Mouse (Mus musculus) lung, postnatal 25 days (tissue): Measurements from ENCODE around the gene Galnt2.

ENCODE experiments used
- DNase-seq: peaks from one replicate; pipeline ENCODE4 v3.0.0; 2022; ENCODE audit warnings: low spot score

Gene Galnt2

DNA sequence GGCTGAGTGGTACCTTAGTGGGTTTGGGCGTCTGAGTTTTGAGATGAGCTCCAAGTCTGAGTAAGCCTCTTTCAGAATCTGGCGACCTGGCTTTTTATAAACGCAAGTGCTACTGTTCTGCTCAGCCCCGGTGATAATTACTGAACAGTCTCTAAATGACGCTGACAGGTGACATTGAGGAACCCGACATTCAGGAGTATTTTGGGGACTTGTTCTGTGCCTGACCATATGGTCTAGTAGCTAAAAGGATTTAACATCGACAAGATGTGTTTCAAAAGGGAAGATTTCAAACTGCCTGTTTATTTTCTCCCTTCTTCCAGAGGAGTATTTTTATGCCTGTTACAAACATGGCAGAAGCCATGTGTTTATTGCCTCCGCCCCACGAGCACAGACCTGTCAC is 61.8 kb downstream of the Galnt2 start:
- no peak for DNase-seq

DNA sequence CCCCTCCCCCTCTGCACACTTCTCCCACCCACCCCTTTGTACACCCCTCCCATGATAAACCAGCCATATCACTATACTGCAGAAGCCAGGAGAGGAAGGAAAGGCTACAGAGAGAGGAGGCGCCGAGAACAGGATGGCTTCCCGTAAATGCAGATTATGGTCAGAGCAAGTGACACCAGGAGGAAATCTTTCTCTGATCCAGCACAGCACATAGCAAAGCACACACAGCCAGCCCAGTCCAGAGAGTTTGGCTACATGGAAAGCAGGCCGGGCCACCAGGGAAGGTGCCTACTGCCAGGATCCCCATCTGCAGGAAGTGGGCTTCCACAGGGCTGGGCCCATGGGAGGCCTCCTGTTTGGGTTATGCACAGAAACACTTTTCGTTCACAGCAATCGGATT is 63.2 kb downstream of the Galnt2 start:
- no peak for DNase-seq

DNA sequence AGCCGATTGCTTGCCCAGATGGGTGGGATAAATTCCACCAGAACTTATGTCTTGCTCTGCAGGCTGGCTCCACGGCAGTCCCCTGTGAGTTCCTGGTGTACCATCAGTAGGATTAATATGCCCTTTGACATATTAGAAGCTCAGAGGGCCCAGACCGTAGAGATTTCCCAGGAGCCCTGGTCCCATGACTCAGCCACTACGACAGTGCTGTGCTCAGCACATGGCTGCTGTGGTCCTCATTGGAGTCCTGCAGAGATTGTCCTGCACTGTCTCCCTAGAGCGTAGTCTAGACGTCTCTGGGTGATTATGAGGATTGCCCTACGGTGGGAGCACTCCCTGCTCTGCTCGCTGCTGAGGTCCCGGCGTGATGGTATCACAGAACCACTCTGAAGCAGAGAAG is 63.7 kb downstream of the Galnt2 start:
- DNase-seq = no peak

DNA sequence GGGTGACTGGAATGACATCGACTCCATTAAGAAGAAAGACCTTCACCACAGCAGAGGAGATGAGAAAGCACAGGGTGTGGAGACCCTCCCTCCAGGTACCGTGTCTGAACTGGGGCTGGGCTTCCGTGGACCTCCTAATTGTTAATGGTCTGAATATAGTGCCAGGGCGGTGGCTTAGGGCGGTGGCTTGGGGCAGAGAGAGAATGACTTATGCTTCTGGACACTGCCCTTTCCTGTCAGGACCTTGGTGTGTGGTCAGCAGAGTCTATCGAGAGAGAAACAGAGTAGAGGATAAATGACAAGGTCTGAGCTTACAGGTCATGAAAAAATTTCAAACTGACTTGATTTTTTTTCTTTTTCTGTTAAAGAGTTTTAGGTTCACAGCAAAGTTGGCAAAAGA is 64.2 kb downstream of the Galnt2 start:
- DNase-seq = no peak

DNA sequence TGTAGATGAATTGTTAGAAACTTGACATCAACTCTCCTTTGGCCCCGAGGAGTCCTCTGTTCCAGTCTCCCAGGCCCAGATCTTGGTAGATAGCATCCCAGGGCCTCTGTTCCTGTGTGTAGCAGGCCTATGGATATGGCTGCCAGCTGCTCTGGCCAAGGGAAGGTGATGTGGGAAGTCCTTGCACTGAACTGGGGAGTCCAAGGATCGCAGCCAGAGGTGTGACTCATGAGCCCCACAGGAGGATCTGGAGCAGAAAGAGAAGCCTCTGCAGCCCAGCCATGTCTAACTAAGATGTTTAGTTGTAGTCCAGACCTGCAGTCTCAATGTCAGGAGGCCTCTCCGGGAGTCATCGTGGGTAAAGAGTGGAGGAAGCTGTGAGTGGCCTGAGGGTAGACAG is 70.3 kb downstream of the Galnt2 start:
- no peak for DNase-seq

DNA sequence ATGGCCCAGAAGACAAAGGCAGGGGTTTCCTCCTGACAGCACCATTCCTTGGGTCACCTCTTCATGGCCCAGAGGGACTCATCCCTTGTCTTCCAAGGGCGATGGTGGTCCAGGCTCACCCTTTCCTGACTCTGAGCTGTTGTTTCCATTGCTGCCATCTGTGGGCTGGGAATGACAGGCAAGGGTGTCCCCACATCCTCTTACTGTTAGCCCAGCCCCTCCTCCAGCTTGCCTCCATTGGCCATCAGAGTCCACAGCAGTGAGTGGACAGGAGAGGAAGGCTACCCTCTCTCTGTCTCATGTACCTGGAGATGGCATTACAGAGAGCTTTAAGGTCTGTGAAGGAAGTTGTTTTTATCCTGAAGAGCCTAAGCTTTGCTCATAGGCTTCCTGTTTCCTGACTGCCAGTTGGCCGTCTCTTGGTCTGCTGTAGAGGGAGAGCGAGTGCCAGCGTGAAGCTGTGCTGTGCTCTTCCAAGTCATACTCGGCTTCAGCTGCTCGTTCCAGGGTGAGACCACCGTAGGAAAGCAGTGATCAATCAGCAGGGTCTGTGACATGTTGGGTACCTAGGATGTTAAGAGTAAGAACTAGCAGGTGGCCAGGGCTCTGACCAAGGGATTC is 70.9 kb downstream of the Galnt2 start:
- DNase-seq = no peak

DNA sequence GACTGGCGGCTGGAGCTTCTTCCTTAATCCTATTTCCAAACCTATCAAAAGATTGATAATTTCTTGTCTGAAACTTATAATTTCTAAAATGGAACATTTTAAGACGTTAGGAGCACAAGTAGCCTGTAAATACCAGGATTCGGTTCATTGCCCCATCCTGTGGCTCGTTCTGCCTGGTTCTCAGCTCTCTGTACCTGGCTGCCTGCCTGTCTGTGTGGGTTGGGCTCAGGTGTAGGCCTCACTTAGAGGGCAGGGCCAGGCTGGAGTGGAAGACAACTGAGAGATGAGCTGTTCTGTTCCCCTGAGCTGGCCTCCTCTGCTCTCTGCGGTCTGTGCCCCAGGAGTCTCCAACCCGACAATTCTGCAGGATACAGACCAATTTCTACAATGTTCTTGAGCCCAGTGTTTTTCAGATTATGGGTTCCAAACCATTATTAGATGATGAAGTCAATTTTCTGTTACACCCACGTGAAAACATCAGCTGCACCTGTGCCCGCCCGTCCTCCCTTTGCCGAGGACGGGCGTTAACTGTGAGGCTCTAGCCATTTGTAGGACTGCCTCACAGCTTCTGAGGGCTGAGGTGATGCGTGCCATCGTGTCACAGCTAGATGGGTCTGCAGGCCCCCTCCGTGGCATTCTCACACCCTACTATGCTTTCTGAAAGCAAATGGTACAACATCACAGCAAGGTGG is 72.2 kb downstream of the Galnt2 start:
- no peak for DNase-seq

DNA sequence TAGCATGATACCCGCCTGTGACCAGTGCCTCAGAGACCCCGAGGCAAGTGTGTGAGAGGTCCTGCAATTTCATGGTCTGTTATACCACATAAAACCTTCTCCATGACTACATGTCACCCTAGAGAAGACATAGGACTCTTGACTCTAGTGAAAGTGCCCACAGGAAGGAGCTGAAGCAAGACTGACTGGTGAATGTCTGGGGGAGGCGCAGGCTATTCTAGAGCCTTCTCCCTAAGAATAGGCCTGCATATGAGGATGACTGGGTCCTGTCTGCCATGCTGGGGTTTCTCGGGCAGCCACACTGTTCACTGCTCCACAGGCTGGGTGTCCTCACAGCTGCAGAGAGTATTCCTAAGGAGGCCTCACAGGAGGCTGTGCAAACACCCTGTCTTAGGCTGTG is 73.0 kb downstream of the Galnt2 start:
- DNase-seq = no peak

DNA sequence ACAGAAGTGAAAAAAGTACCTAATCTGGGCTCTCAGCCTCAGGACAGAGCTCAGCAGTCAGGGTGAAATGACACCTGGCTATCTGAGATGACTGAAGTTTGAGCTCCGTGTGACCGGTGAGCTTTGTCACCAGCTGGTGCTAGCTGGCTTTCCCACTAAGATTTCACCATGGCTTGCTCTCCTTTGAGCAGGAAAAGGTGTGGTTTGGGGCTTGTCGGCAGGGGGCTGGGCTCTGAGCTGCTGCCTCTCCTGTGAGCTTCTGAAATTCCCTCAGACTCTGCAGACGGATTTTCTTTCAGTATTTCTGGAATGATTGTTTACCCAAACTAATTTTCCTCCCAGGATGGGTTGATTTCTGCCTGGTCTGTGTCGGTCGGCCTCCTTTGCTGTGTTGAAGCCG is 75.4 kb downstream of the Galnt2 start:
- no peak for DNase-seq

DNA sequence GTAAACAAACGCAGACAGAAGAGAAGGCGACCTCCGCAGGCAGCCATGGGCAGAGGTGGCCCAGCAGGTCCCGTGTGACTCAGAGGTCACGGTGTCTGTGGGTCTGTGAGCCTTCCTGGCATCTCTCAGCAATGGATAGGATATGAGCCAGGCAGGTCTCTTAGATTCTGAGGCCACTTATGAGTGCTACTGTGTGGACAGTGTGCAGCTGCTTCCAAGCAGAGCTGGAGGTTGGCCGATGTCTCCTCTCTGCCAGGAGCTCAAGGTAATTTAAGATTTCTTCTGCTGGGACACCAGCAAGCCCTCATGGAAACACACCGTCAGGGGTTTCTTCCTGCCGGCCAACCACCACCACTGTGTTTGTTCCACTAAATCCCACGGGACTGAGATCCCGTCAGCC is 76.5 kb downstream of the Galnt2 start:
- DNase-seq = no peak

DNA sequence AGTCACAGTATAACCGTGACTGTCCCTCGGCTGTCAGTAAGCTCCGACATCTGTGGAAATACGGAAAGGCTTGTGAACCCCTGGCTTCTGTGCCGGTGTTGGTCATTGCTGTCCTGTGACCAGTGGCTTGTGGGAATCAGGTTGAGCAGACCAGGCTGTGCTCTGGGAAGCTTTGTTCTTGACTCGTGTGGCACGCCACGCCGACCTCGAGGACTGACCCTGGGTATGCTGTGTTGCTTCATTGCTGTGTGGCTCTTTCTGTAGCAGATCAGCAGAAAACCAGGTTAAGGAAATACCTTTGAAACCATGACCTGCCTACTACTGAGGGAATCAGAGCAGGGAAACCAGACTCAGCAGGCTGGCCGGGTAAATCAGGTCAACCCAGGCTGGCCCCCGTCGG is 79.3 kb downstream of the Galnt2 start:
- no peak for DNase-seq

DNA sequence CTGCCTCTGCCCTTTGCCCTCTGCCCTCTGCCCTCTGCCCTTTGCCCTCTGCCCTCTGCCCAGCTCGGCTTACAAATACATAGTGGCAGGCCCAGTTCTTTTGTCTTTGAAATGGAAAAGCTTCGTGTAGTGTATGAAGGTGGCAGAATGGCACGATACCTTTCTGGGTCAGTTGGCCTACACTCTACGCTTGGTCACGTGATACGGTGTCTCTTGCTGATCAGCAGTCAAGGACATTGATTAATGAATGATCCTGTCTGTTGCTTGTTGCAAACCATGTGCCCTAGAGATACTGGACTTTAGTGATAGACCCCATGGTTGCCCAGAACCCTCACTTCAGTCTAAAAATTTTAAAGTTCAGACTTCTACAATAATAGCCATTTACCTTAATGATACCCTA is 79.9 kb downstream of the Galnt2 start:
- DNase-seq = no peak

DNA sequence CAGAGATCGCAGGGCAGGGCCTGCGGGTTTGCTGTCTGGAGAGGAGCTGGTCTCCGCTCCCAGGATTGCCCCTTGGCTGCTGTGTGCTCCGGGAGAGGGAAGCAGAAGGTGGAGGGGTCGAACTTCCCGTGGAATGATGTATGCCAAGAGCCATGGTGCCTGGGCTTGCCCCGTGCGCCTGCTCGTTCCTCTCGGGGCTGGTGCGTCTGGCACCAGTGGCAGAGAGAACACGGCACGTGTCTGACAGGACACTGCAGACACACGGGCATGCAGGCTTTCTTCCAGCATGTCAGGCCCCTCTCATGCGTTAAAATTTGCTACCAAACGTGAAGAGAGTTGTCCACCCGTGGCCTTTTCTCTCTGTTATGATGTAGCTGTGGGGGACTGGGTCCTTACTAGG is 80.5 kb downstream of the Galnt2 start:
- DNase-seq = no peak

DNA sequence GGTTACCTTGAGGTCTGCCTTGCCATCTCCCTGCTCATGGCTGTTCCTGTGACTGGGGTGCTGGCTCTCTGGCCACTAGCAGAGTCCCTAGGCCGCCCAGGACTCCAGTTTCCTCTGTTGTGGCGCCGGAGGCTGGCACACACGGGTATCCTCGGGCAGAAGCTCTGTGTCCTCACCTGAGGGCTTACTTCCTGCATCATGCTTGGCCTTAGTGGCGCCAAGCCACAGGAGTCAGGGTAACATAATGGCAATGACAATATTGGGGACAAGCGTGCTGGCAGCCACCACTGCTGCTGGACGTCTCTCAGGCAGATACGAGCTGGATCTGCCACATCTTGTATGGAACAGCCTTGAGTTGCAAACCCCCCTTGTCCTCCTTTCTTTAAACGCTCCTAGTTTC is 81.0 kb downstream of the Galnt2 start:
- DNase-seq = no peak

DNA sequence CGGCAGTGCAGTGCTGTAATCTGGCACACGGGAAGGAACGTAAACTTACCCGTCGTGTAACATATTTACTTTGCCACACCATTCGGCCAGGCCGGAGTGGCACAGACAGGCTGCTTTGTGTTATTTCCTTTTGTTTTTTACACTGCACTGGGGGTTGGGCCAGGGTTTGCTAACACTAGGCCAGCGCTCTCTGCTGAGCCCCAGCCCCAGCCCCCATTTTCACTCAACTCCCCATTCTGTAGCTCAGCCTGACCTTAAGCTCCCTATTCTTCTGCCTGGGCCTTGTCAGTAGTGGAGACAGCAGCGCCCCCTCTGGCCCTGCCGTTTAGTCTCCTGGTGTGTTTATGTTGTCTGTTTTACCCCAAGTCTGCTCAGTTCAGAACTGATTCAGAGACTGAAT is 83.6 kb downstream of the Galnt2 start:
- peak; percentile 28 for DNase-seq

DNA sequence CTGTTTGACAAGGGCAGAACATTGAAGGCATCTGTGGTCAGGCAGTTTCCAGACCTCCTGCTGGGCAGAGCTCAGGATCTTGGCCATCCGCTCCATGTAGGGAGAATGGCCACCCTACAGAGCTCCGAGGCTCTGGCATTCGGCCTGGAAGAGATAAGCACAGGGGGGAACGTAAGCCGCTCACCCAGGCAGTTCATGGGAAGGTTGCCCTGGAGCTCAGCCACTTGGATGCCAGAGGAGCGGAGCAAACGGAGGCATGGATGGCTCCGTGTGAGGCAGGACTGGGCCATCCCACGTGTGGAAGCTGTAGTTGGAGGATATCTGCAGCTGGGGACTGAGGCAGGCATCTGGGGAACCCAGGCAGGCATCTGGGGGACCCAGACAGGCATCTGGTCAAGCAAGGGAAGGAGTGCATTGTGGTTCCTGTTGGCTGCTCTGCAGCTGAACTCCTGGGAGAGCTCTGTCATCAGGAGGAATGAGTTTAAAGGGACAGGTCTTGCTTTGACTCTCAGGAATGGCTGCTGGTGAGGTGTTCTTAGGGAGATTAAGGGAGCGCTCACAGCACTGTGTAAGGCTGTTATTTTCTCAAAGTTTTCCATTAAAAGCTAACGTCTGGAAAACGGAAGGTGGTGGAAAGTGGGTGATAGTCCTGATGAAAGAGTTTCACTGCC is 85.4 kb downstream of the Galnt2 start:
- DNase-seq = peak; percentile 24

DNA sequence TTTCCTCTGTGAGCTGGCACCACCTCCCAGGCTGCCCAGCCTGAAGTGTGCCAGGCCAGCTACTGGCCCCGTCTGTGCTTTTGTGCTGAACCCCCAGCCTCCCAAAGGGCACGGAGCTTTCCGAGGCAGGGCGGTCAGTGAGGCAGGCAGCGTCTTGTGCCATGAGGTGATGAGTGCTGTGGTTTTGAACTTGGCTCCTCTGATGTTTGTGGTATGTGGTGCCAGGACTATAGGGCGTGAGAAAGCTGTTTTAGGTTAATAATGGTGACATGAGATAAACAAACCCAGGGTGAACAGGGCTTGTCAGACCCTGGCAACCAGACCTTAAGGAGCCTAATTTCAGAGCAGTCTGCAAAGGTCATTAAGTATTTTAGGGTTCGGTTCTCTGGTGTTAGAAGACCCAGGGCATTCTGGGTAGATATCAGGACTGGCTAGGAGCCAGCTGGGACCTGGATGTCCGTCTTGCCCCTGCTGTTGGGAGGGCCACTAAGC is 86.0 kb downstream of the Galnt2 start:
- peak; percentile 12 for DNase-seq

DNA sequence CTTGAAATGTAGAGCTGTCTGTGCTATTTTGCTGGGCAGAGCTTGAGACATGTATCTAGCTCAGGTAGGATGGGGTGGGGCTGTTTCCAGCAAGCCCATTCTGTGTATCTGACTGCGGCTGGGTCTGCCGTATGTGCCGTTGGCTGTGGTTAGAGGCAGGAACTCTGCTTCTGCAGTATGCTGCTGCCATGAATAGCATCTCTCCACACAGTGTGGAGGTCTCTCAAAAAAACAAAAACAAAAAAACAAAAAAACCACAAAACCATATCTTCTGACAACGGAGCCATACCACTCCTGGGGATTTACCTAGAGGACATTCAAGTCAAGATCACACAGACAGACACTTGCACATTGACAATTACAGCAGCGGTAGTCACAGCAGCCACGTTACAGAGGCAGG is 86.6 kb downstream of the Galnt2 start:
- DNase-seq = peak; percentile 20

DNA sequence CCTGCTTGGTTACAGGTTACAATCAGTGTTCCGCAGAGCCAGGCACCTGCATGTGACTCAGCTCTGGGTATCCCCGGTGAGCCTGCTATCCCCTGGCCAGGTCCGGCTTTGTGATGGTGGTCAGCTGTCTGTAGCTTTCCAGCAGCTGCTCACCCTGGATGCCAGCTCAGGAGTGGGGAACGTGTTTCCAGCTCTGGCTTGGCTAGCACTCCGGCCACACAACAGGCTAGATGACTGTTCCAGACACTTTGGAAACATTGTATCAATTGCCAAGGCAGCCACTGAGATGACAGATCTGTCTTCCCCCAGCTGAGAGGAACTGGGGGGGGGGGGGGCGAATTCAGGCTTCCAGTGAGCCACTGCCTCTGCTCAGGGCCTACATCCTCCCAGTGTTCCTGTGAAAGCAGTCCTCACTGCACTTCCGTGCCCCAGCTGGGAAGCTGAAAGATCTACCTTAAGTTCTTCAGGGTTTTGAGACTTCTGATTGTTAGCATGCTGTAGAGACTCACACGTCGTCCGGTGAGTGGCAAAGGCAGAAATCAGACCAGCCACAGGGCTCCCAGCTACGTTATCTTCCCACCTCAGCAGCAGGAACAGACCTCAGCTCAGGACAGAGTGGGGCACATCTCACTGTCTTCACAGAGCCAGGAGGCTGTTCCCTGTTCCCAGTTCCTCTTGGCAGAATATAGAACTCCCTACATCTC is 87.6 kb downstream of the Galnt2 start:
- DNase-seq = peak; percentile 42

DNA sequence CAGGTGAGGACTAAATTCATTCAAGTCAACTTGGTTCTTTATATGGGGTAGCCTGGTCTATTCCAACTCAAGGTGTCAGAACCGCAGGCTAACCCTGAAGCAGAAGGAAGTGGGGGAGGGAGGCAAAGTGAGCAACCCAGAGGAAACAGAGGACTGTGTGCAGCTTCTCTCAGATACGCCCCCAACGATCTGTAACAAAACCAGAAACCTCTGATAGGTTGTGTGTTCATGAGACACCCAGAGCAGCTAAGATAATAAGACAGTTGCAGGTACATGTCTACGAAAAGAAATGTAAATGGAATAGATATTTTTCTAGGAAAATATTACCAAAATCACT is 88.1 kb downstream of the Galnt2 start:
- no peak for DNase-seq

DNA sequence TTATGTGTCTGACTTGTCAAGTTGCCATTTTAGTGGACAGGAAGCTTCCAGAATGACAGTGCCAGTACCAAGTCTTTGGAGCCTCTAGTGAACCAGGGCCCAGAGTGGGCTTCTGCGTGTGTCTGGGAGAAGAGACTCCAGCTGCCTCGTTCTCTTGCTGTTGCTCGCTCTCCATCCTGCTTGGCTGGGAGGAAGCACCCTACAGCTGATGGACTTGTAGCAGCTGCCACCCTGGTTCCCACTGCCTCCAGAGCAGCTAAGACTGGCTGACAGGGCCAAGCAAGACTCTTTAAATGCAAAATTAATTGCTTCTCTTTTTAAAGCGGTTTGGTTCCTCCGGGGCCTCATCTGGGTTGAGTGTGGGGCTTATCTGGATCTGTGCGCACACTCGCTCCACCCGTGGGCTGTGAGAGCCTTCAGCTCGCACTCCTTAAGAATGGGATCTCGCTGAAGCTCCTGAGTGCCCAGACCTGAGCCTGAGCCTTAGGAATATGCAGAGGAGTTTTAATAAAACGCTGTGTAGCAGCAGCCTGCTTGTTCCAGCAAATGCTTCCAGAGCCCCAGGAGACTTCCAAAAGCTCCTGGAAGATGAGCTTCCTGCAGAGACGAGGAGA is 90.1 kb downstream of the Galnt2 start:
- DNase-seq = no peak

DNA sequence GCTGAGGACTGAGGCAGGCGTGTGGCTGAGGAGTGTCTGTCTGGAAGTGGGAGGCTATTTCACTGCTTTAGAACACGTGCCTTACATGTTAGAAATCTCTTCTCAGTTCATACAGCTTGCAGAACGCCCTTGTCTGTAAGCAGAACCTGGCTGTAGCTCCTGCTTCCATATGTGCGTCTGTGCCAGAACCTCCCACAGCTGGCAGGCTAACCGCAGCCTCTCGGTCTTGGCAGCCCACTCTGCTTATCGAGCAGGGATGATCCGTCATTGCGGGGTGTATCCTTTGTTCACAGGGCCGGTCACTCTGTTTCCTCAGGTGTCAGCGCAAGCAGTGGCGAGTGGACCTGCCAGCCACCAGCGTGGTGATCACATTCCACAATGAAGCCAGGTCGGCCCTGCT is 92.2 kb downstream of the Galnt2 start:
- no peak for DNase-seq

DNA sequence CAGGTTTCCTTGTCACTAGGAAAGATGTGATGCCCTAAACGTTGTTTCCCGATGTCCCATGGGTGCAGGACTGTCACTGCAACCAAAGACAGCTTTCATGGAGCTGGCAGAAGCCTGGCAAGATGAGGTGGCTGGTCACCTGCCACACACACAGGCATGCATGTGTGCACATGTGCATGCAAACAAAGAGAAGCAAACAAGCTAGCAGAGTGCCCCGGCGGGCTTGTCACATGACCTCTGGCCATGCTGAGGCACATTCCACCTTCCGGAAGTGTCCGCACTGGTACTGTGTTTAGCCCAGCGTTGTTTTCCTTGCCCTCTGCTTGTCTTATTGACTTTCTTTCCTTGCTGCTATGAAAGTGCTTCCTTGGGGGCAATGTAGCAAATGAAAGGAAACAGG is 97.1 kb downstream of the Galnt2 start:
- DNase-seq = no peak
